Mouse (Mus musculus) G1E-ER4 (cell line): ENCODE results near the gene Hist1h4b. TPM values are rescaled to one million over a fixed set of nuclear protein-coding genes. Genes with fewer than 3 reads are reported as not detected.
"Not testable (repeated sequence)": the region's sequence is repeated elsewhere in the genome, so short reads cannot be mapped to it uniquely, and the experiment has no call there.

ENCODE experiments used
- GATA1 ChIP-seq: IDR thresholded peaks from one replicate; pipeline ENCODE4 v1.8.0; 2012; ENCODE audit warnings: low read length, inconsistent platforms
- polyA plus RNA-seq: library from polyadenylated mRNA; stranded (reverse); fragments of >175 nt; gene quantifications from 2 replicates; pipeline ENCODE4 v1.2.3, GENCODE M21; 2012

Gene Hist1h4b
- polyA plus RNA-seq, 1 experiment, result 10.6 TPM

- not testable (repeated sequence) for TF ChIP-seq GATA1
Observed at GRCm38 (mm10) chr13:23761871-23762821, 5.3 kb downstream of the Hist1h4b start, which contains the start of gene Hist1h3a. Gene Hist1h3a, minus strand, starts transcription at chr13:23762386.

GRCm38 (mm10) chr13:23763242-23763585 lies 6.4 kb downstream of the Hist1h4b start:
- TF ChIP-seq GATA1, result no peak

- no peak for TF ChIP-seq GATA1
Observed at GRCm38 (mm10) chr13:23763586-23764323, 6.9 kb downstream of the Hist1h4b start, which contains the start of gene Hist1h1a. Gene Hist1h1a, plus strand, starts transcription at chr13:23763666.

GRCm38 (mm10) chr13:23764324-23765171 lies 7.7 kb downstream of the Hist1h4b start:
- TF ChIP-seq GATA1, result no peak

- TF ChIP-seq GATA1, result no peak
Observed at GRCm38 (mm10) chr13:23765172-23765513, 8.3 kb downstream of the Hist1h4b start.

GRCm38 (mm10) chr13:23766772-23767171 lies 10.0 kb downstream of the Hist1h4b start:
- TF ChIP-seq GATA1, result no peak

- TF ChIP-seq GATA1, result no peak
Observed at GRCm38 (mm10) chr13:23768834-23769397, 12.1 kb downstream of the Hist1h4b start.

GRCm38 (mm10) chr13:23769613-23770012 lies 12.8 kb downstream of the Hist1h4b start, which contains the start of gene Trim38:
Gene Trim38, plus strand, starts transcription at chr13:23769913.
- TF ChIP-seq GATA1, result not testable (repeated sequence)

- TF ChIP-seq GATA1, result no peak
Observed at GRCm38 (mm10) chr13:23772561-23773313, 15.9 kb downstream of the Hist1h4b start.

GRCm38 (mm10) chr13:23778339-23778738 lies 21.5 kb downstream of the Hist1h4b start:
- no peak for TF ChIP-seq GATA1

- TF ChIP-seq GATA1, result no peak
Observed at GRCm38 (mm10) chr13:23779025-23779424, 22.2 kb downstream of the Hist1h4b start.

- TF ChIP-seq GATA1, result no peak
Observed at GRCm38 (mm10) chr13:23792520-23792919, 35.7 kb downstream of the Hist1h4b start.

GRCm38 (mm10) chr13:23799405-23799804 lies 42.6 kb downstream of the Hist1h4b start:
- TF ChIP-seq GATA1, result no peak

GRCm38 (mm10) chr13:23804532-23804931 lies 47.7 kb downstream of the Hist1h4b start:
- TF ChIP-seq GATA1, result no peak

GRCm38 (mm10) chr13:23806422-23807052 lies 49.7 kb downstream of the Hist1h4b start, which contains the start of gene Slc17a2:
Gene Slc17a2, plus strand, starts transcription at chr13:23806993.
- no peak for TF ChIP-seq GATA1

Other genes starting within 250 kb of the Hist1h4b start
- 18.1 and 20.2 TPM in 2 replicates for gene Hist1h4h, start 226.0 kb upstream of the Hist1h4b start, polyA plus RNA-seq
- gene Hist1h2af, start 223.1 kb upstream of the Hist1h4b start, polyA plus RNA-seq, result 2,691 and 3,312 TPM in 2 replicates
- gene Hist1h3g, start 221.6 kb upstream of the Hist1h4b start, polyA plus RNA-seq, result 17.3 and 23.2 TPM in 2 replicates
- gene Hist1h2bh, start 213.6 kb upstream of the Hist1h4b start, polyA plus RNA-seq, result 1.7 and 2.5 TPM in 2 replicates
- gene Hist1h3f, start 213.0 kb upstream of the Hist1h4b start, polyA plus RNA-seq, result 5.7 and 6.3 TPM in 2 replicates
- 18.7 and 20.6 TPM in 2 replicates for gene Hist1h4f, start 205.4 kb upstream of the Hist1h4b start, polyA plus RNA-seq
- 0.81 and 0.89 TPM in 2 replicates for gene Hist1h1d, start 203.8 kb upstream of the Hist1h4b start, polyA plus RNA-seq
- gene Hist1h3e, start 194.6 kb upstream of the Hist1h4b start, polyA plus RNA-seq, result 11.7 and 13.1 TPM in 2 replicates
- 18.2 and 26.0 TPM in 2 replicates for gene Hist1h2ae, start 185.8 kb upstream of the Hist1h4b start, polyA plus RNA-seq
- 21.9 and 32.9 TPM in 2 replicates for gene Hist1h2bg, start 185.6 kb upstream of the Hist1h4b start, polyA plus RNA-seq
- gene Hist1h2bf, start 182.8 kb upstream of the Hist1h4b start, polyA plus RNA-seq, result 8.5 and 12.9 TPM in 2 replicates
- gene Hist1h2ad, start 182.6 kb upstream of the Hist1h4b start, polyA plus RNA-seq, result 1.8 and 6.5 TPM in 2 replicates
- gene Hist1h3d, start 181.2 kb upstream of the Hist1h4b start, polyA plus RNA-seq, result 3.8 and 4.0 TPM in 2 replicates
- 22.9 and 29.6 TPM in 2 replicates for gene Hist1h4d, start 175.4 kb upstream of the Hist1h4b start, polyA plus RNA-seq
- 0.92 and 1.2 TPM in 2 replicates for gene Hist1h2be, start 135.9 kb upstream of the Hist1h4b start, polyA plus RNA-seq
- 5.9 and 7.2 TPM in 2 replicates for gene Hist1h1e, start 134.5 kb upstream of the Hist1h4b start, polyA plus RNA-seq
- gene Hist1h2ac, start 73.1 kb upstream of the Hist1h4b start, polyA plus RNA-seq, result 1.0 and 2.0 TPM in 2 replicates
- gene Hist1h2bc, start 72.8 kb upstream of the Hist1h4b start, polyA plus RNA-seq, result 16.7 and 25.9 TPM in 2 replicates
- not detected in 2 replicates for gene Hist1h1t, start 61.2 kb upstream of the Hist1h4b start, polyA plus RNA-seq
- 4.1 and 4.5 TPM in 2 replicates for gene Hist1h4c, start 58.6 kb upstream of the Hist1h4b start, polyA plus RNA-seq
- gene Hfe, start 46.2 kb upstream of the Hist1h4b start, polyA plus RNA-seq, result not detected in 2 replicates
- gene Hist1h1c, start 18.2 kb upstream of the Hist1h4b start, polyA plus RNA-seq, result 32.4 and 36.9 TPM in 2 replicates
- gene Hist1h3c, start 11.4 kb upstream of the Hist1h4b start, polyA plus RNA-seq, result 12.2 and 13.4 TPM in 2 replicates
- 6.6 and 10.7 TPM in 2 replicates for gene Hist1h2bb, start 10.3 kb upstream of the Hist1h4b start, polyA plus RNA-seq
- 30.3 and 45.7 TPM in 2 replicates for gene Hist1h2ab, start 5.9 kb upstream of the Hist1h4b start, polyA plus RNA-seq
- gene Hist1h3b, start 4.7 kb upstream of the Hist1h4b start, polyA plus RNA-seq, result 11.4 and 12.4 TPM in 2 replicates
- 31.9 and 40.7 TPM in 2 replicates for gene Hist1h4a, start 4.2 kb downstream of the Hist1h4b start, polyA plus RNA-seq
- 3.9 and 6.7 TPM in 2 replicates for gene Hist1h3a, start 5.4 kb downstream of the Hist1h4b start, polyA plus RNA-seq
- gene Hist1h1a, start 6.7 kb downstream of the Hist1h4b start, polyA plus RNA-seq, result 0.33 and 1.8 TPM in 2 replicates
- gene Trim38, start 12.9 kb downstream of the Hist1h4b start, polyA plus RNA-seq, result not detected in 2 replicates
- gene Slc17a2, start 50.0 kb downstream of the Hist1h4b start, polyA plus RNA-seq, result not detected in 2 replicates
- not detected in 2 replicates for gene Slc17a3, start 82.4 kb downstream of the Hist1h4b start, polyA plus RNA-seq
- not detected in 2 replicates for gene Slc17a1, start 110.7 kb downstream of the Hist1h4b start, polyA plus RNA-seq
- not detected in 2 replicates for gene Slc17a4, start 158.0 kb downstream of the Hist1h4b start, polyA plus RNA-seq
- gene Hist1h2ba, start 177.1 kb downstream of the Hist1h4b start, polyA plus RNA-seq, result not detected in 2 replicates
- not detected in 2 replicates for gene Hist1h2aa, start 177.4 kb downstream of the Hist1h4b start, polyA plus RNA-seq
- gene Scgn, start 234.2 kb downstream of the Hist1h4b start, polyA plus RNA-seq, result not detected in 2 replicates